Mouse (Mus musculus): ENCODE data around the gene Abi3bp.

Gene Abi3bp

DNA sequence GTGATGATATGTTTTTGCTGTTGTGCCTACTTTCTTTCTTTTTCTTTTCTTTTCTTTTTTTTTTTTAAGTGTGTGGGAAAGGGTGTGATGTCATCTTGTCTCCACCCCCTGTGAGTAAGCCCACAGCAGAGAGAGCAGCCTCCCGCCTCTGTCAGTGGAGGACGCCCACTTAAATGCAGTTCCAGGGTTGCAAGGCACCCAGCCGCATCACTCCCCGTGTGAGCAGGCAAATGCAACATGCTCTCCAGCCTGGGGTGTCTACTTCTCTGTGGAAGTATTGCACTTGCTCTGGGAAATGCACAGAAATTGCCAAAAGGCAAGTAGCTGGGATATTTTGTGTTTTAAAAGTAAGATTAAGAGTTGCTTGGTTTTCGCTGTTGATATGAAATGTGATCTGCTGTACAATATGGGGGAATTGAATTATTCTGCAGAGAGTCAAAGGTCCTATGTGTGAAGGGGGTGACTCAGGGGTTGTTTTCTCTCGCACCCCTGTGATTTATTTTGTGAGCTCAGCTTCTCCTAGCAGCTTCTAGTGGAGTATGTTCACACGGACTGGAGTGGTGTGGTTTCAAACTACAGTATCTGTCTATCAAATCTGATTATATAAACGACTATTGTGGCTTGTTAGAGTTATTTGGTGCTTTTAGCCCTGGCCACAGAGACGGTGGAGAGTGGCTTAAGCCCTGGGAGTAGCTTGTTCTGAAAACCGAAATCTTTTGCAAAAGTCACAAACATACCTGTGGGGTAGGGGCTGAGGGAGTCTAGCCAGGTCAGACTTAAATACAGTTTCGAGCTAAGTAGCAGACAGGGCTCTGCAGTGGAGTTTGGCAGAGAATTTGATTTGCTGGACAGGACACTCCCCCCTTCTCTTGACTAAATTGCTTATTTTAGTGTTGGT is at the start of gene Abi3bp:
TSS of gene Abi3bp (plus strand) at position 202 of the 898 bp plus-strand sequence.
- DNase-seq (ENCODE audit: low read depth, low spot score): peak; percentile 58

DNA sequence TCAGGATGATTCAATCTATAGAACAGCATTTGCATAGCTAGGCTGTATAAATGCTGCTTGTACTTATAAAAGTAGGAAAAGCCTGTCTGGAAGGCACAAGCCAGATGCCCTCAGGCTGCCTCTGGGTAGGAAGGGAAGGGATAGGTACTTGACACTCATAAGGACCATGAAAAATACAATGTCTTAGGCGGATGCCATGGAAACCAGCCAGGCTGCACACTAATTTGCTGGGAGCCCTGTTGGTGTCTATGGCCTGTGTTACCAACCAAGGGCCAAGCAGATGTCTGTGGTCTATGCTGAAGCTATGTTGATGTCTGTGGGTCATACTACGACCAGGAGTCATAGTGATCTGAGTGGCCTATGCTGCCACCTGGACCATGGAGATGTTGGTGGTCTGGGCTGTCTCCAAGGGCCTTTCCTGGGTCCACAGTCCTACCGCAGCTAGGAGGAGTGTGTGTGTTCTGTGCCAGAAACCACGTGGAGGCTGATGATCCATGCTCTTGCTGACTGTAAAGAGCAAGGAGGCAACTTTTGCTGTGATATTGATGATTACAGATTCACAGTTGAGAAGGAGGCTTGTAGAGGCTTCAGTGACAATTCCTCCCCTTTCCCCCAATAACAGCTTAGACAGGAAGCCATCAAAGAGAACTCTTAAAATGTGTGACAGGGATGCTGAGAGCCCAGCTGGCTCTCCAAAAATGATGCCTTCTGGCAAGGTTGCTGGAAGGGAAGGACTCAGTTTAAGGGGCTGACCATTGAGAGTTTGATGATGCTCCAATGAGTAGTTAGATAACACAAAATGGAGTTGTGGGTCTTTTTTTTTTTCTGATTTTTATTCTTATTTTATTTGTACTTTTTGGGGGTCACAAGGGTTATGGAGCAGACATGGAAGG is 42.1 kb upstream of the Abi3bp start:
- DNase-seq (ENCODE audit: low read depth, low spot score): no peak

GRCm38 (mm10) chr16:56440243-56440642 is 37.4 kb upstream of the Abi3bp start:
- no peak for DNase-seq (ENCODE audit: low read depth, low spot score)

DNA sequence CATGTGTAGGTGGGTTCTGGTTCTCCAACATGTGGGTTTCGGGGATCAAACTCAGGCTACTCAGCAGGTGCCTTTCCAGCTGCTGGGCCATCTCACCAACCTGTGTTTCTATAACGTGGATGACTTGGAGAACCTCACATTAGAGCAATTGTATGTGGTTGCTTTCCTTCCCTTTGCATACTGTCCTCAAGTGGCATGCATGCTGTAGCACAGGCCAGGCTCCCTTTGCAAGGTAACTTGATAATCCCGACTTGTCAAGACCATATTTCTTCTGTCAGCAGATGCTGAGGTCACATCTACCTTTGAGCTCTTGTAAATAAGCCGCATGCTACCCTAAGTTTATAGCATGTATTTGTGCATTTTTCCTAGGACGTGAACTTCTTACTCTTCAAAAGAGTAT is 36.6 kb upstream of the Abi3bp start:
- DNase-seq (ENCODE audit: low read depth, low spot score): no peak

DNA sequence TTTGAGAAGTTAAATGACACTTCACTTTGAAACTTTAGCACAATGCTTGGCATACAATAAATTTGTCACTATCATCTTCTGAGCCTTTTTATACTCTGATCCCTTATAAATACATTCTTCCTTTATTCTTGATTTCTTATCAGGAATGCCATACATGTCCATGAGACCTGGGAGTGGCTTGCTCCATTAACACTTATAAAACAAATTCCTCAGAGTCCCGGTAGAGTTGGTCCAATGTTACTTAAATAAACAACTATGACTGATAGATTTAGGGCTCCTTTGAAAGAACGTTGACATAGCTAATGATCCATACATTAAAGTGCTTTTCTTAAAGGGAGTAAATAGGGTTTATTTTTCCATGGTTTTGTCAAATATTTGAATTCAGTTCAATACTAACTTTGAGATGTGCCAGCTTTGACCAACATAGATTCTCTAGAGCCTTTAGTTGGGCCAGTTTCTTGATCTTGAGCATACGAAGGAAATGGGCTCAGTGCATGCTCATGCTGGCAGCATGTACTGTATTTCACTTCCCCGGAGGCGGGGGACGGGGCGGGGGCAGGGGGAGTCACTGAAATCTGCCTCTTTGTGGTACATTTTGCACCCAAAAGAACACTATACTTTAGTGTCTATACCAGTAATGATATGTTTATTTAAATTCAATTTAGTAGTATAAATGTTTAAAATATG is 35.9 kb upstream of the Abi3bp start:
- DNase-seq (ENCODE audit: low read depth, low spot score): no peak

DNA sequence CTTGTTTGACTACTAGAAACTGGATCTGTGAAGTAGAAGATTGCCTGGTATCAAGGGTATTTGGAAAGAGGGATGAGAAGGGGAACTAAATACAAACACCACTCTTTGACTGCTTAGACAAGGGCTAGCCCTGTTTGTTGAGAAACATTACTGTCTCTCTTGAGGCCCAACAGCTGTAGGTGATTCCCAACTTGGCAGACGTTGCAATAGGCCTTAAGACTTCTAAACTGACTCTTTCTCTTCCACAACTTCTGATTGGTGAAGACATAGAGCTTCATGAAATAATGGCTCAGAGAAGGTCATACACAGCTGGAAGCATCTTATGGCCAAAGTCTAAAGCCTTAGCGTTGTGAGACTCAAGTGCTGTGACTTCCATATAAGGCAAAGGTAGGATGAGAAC is 26.2 kb upstream of the Abi3bp start:
- DNase-seq (ENCODE audit: low read depth, low spot score): no peak

GRCm38 (mm10) chr16:56451923-56452322 is 25.8 kb upstream of the Abi3bp start:
- no peak for DNase-seq (ENCODE audit: low read depth, low spot score)

- no peak for DNase-seq (ENCODE audit: low read depth, low spot score)
Observed at GRCm38 (mm10) chr16:56458052-56458754, 19.5 kb upstream of the Abi3bp start.

DNA sequence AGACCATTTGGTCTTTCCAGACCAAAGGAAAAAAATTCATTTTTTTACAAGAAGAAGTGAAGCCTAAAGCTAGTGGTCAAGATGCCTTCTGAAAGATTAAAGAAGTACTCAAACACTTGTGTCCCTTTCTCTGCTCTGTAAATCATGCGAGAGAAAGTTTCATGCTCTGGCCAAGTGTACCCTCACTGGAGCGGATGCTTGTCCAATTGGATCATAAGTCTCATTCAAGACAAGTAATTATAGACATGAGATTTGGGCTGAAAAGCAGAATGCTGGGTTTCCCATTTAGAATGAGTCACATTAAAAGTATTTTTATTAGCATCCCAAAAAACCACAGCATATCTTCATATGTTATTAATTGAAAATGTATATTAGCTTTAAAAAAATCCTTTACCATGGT is 4.5 kb upstream of the Abi3bp start:
- no peak for DNase-seq (ENCODE audit: low read depth, low spot score)

GRCm38 (mm10) chr16:56475676-56476075 is 2.0 kb upstream of the Abi3bp start:
- no peak for DNase-seq (ENCODE audit: low read depth, low spot score)

DNA sequence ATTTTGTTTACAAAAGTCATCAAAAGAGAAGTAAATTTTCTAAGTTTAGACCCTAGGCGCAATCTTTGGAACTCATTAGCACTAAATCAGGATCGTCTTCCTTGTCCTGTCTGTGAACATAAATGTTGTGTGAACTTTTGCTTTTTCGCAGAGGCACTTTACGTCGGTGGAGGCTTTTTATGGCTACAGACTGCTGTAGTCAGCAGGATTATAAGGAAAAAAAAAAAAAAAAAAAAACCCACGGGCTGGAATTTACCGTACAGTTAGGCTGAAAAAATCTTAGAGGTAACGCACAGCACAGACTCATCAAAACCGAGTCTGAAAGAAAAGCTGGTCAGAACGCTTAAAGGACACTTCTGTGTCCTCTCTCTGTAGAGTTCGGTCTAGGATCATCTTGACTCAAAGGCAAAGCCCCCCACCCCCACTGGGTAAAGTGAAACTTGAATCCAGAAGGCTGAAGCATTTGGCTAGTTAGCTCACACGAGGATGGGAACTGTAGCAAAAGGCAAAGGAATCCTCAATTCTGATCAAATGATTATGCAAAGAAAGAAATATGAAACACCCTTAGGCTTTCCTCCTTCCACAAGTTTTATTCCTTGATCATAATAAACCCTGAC is 1.0 kb downstream of the Abi3bp start:
- DNase-seq (ENCODE audit: low read depth, low spot score): no peak

GRCm38 (mm10) chr16:56483466-56483865 is 5.8 kb downstream of the Abi3bp start:
- no peak for DNase-seq (ENCODE audit: low read depth, low spot score)

DNA sequence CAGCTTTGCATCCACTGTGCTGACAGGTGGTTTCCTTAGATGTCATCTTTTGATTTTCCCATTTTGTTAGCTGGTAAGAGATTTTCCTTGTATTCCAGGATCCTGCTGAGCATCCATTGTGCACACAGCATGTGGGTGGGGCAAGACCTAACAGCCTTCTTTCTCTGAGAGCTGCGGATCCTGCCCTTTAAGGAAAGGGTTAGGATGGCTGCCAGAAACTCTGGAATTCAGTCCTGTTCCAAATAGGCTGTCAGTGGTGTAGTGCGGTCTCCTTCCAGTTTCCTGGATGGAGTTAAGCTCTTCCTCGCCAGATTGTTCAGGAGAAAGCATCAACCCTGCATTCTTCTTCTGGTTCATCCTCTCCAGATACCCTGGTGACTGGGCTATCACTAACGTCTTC is 8.8 kb downstream of the Abi3bp start:
- no peak for DNase-seq (ENCODE audit: low read depth, low spot score)

DNA sequence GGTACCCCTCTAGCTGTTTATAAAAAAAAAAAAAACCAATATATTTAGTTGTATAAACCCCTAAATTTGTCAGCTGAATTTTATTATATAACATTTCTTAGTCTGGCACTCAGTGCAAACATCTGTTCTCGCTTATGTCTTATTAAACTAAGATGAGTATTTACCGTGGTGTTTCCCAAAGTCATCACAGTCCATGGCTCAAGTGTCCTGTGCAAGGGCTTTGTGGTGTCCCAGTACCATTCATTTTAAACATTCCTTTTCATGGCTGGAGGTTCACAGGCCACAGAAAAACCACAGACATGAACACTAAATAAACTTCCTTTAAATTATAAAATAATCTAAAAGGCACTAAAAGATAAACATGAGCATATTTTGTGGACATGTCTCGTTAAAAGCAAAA is 13.2 kb downstream of the Abi3bp start:
- DNase-seq (ENCODE audit: low read depth, low spot score): no peak

- no peak for DNase-seq (ENCODE audit: low read depth, low spot score)
Observed at GRCm38 (mm10) chr16:56495266-56495665, 17.6 kb downstream of the Abi3bp start.

DNA sequence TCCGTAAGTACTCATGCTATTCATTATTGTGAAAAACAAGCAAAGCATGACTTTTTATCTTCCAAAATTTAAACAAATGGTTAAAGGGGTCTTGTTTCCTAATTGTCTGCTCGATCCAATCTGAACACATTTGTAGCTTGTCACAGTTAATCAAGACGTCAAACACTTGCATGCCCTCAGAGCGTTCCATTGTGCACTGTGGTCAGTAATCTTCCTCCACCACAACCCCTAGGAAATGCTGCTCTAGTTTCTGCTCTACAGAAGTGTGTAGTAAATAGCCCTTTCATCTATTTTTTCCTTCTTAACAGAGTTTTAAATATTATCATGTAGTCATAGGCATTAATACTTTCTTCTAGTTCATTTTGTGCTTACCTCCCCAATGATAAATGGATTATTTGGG is 19.1 kb downstream of the Abi3bp start:
- DNase-seq (ENCODE audit: low read depth, low spot score): no peak

DNA sequence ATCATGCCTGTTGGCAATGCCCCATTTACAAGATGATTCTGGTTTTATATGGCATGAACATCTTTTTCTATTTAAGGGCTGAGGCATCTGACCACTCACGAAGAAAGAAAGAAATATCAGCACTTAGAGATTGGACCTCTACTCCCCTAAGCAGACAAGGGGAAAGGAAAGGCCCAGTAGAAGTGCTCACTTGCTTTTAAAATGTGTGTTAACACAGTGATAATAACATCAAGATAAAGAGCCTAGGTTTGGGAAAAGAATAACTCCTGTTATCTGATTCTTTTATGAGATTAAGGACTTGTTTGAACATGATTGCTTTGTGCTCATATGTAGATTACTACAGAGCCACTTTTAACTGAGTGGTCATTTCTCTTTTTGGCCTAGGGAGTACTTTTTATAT is 21.0 kb downstream of the Abi3bp start:
- no peak for DNase-seq (ENCODE audit: low read depth, low spot score)

DNA sequence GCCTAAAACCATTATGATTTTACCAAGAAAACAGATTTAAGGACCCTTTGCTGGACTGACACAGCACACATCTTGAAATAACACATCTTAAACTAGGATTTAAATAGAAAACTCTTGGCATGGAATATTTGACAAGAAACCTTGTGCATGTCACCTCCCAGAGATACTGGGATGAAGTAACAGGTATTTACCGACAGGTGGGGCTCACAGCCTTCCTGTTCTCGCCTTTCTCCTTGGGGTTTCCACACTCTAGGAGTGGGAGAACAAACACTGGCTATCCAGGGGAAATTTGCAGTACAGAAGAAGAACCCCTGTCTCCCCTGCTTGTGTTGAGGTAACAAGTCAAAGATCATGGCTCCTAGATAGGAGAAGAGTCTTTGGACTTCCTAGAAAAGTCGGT is 22.8 kb downstream of the Abi3bp start:
- no peak for DNase-seq (ENCODE audit: low read depth, low spot score)

DNA sequence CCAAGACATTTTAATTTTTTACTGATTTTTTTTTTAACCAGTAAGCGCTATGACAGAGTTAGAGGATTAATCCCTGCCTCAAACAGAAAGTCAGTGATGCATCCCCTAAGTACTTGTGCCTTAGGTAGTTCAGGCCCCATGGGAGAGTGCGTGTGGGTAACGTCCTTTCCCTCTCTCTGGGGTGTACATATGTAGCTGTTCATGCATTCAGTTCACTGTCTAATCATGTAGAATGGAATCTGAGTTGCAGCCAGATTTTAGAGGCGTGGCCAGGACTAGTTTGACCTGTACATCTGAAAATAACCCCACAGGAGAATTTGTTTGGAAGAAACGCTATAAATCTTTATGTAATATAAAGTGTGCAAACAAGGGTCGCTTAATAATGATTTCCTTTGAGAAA is 23.4 kb downstream of the Abi3bp start:
- DNase-seq (ENCODE audit: low read depth, low spot score): no peak

- no peak for DNase-seq (ENCODE audit: low read depth, low spot score)
Observed at GRCm38 (mm10) chr16:56501513-56501912, 23.8 kb downstream of the Abi3bp start.

DNA sequence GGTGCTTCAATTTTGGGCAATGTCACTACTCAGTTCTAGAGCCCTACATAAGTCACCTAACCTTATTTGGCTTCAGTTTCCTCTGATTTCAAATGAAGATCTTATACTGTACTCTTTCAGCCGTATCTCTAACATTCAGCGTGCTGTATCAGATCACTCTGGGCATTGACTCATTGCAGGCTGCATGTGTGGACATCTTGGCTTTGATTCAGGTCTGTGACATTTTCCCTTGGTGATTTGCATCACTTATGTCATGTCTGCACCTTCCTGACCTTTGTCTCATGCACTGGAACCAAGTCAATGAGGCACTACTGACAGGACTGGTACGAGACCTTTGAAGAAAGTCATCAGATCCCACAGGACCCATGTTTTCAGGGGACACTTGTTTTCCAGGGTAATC is 24.5 kb downstream of the Abi3bp start:
- no peak for DNase-seq (ENCODE audit: low read depth, low spot score)

All from telencephalon, adult 2 months (tissue).